Mouse (Mus musculus) megakaryocyte progenitor cell, adult 5-6 weeks (primary cell): ENCODE measurements at regions not wholly inside any gene's neighbourhood (a gene's known extent, or its start where the extent isn't known, plus 50 kb on each side); places are given as distances from the start of the nearest gene placed in this dataset.
"Not testable (repeated sequence)": the region's sequence is repeated elsewhere in the genome, so short reads cannot be mapped to it uniquely, and the experiment has no call there.

ENCODE experiments used
- ATAC-seq: replicated peaks from 2 replicates; pipeline ENCODE4 v1.8.0; 2016; ENCODE audit warnings: mild to moderate bottlenecking, moderate TSS enrichment, inconsistent platforms; ENCODE audit not compliant: poor library complexity

GRCm38 (mm10) chrX:170809909-170810308 is 137.5 kb downstream of the Asmt start:
- ATAC-seq = not testable (repeated sequence)

- ATAC-seq = no peak
Observed at GRCm38 (mm10) chrX:170815381-170815780, 142.9 kb downstream of the Asmt start.

GRCm38 (mm10) chrX:170841108-170841507 is 168.7 kb downstream of the Asmt start:
- not testable (repeated sequence) for ATAC-seq

GRCm38 (mm10) chrX:170841551-170841950 is 169.1 kb downstream of the Asmt start:
- not testable (repeated sequence) for ATAC-seq

GRCm38 (mm10) chrX:170842878-170843465 is 170.5 kb downstream of the Asmt start:
- ATAC-seq = not testable (repeated sequence)

GRCm38 (mm10) chrX:170876616-170877015 is 204.2 kb downstream of the Asmt start:
- not testable (repeated sequence) for ATAC-seq

GRCm38 (mm10) chrX:170880864-170881263 is 208.4 kb downstream of the Asmt start:
- ATAC-seq = peak; percentile 73
